Mouse (Mus musculus) intestine, embryonic 14.5 days (tissue): ENCODE measurements around the gene Ccl1. TPM values are rescaled to one million over a fixed set of nuclear protein-coding genes. Genes with fewer than 3 reads are reported as not detected.

Source experiments
- ATAC-seq: fragments of 200-750 bp; cut with Nextera tagmentation; replicated peaks from 2 replicates; pipeline ENCODE4 v1.8.0; 2017; ENCODE audit warnings: low read depth, moderate number of reproducible peaks, moderate TSS enrichment, moderate library complexity; ENCODE audit not compliant: low FRiP score, low TSS enrichment
- DNase-seq: peaks from one replicate; pipeline ENCODE4 v3.0.0-alpha.2; 2018; ENCODE audit warnings: low spot score
- H3K27ac ChIP-seq: fragments of 300-500 bp; sonication (generic); 2 replicates; pipeline ENCODE4 v1.5.1; 2014; ENCODE audit warnings: low read depth, mild to moderate bottlenecking, control low read depth
- H3K27me3 ChIP-seq: fragments of 300-500 bp; sonication (generic); replicated peaks from 2 replicates; pipeline ENCODE4 v1.6.1; 2014; ENCODE audit warnings: low read length, control low read depth; ENCODE audit not compliant: control insufficient read depth, insufficient read depth
- H3K36me3 ChIP-seq: fragments of 300-500 bp; sonication (generic); 2 replicates; pipeline ENCODE4 v1.6.1; 2014; ENCODE audit warnings: low read length, control low read depth; ENCODE audit not compliant: control insufficient read depth, insufficient read depth
- H3K4me1 ChIP-seq: fragments of 300-500 bp; sonication (generic); replicated peaks from 2 replicates; pipeline ENCODE4 v1.6.1; 2014; ENCODE audit warnings: low read length, control low read depth, mixed read lengths; ENCODE audit not compliant: control insufficient read depth, insufficient read depth
- H3K4me2 ChIP-seq: fragments of 300-500 bp; sonication (generic); 2 replicates; pipeline ENCODE4 v1.6.1; 2014; ENCODE audit warnings: low read length
- H3K4me3 ChIP-seq: fragments of 300-500 bp; sonication (generic); 2 replicates; pipeline ENCODE4 v1.5.1; 2014; ENCODE audit warnings: low read depth, low read length, control low read depth, mixed read lengths
- H3K9ac ChIP-seq: fragments of 300-500 bp; sonication (generic); 2 replicates; pipeline ENCODE4 v1.6.1; 2014; ENCODE audit warnings: mild to moderate bottlenecking, low read length
- H3K9me3 ChIP-seq: fragments of 300-500 bp; sonication (generic); 2 replicates; pipeline ENCODE4 v1.6.1; 2016; ENCODE audit warnings: low read length, control low read depth; ENCODE audit not compliant: control insufficient read depth
- WGBS: fragments of 180-500 bp; shearing (Covaris S2); extraction: QIAGEN DNeasy Blood & Tissue Kit; methylation state at CpG from one replicate; pipeline ENCODE4 v1.1.7; 2014; 5-methylcytosine and 5-hydroxymethylcytosine counted together
- polyA plus RNA-seq: library from polyadenylated mRNA; unstranded; fragments of >200 nt; fragmentation: Nextera tagmentation; extraction: Ambion mirVana; gene quantifications from 2 replicates; pipeline ENCODE4 v1.2.1, GENCODE M21; 2014

The Ccl1 gene
- polyA plus RNA-seq, 1 experiment from 2014 or later: not detected

GRCm38 (mm10) chr11:82274149-82274812 lies 31.2 kb downstream of the Ccl1 start:
- no peak for ATAC-seq
- no peak overlapping the region for H3K4me3 ChIP-seq
- 66% methylated on average over 8 of the region's 8 CpGs for WGBS

GRCm38 (mm10) chr11:82259131-82259530 lies 46.4 kb downstream of the Ccl1 start:
- 41% methylated on average over 4 of the region's 4 CpGs for WGBS
- H3K4me2 ChIP-seq: no peak overlapping the region

More at GRCm38 (mm10) chr11:82274149-82274812, 31.2 kb downstream of the Ccl1 start:
- H3K27ac ChIP-seq: no peak overlapping the region
- DNase-seq: no peak
- H3K4me1 ChIP-seq: no peaks in the 10 kb centered on the region
- no peak overlapping the region for H3K9ac ChIP-seq
- H3K9me3 ChIP-seq: no peaks in the 10 kb centered on the region
- H3K27me3 ChIP-seq: no peaks in the 10 kb centered on the region
- H3K4me2 ChIP-seq: no peak overlapping the region
- H3K36me3 ChIP-seq: no peaks in the 10 kb centered on the region

GRCm38 (mm10) chr11:82255601-82256000 lies 49.9 kb downstream of the Ccl1 start:
- no peaks in the 10 kb centered on the region for H3K27me3 ChIP-seq
- no peak overlapping the region for H3K27ac ChIP-seq
- DNase-seq (peak; percentile 60), ATAC-seq (0 out of 2 replicates have a peak, but pooled peaks have one; percentile 36)
- H3K4me1 ChIP-seq: no peaks in the 10 kb centered on the region
- no peaks in the 10 kb centered on the region for H3K36me3 ChIP-seq
- H3K9me3 ChIP-seq: no peaks in the 10 kb centered on the region
- H3K4me3 ChIP-seq: no peak overlapping the region
- H3K9ac ChIP-seq: no peak overlapping the region
- WGBS: 21% methylated on average over 4 of the region's 4 CpGs
- H3K4me2 ChIP-seq: no peak overlapping the region

More at GRCm38 (mm10) chr11:82259131-82259530, 46.4 kb downstream of the Ccl1 start:
- no peaks in the 10 kb centered on the region for H3K36me3 ChIP-seq
- no peak overlapping the region for H3K4me3 ChIP-seq
- no peak overlapping the region for H3K9ac ChIP-seq
- no peak for ATAC-seq
- no peak for DNase-seq
- no peaks in the 10 kb centered on the region for H3K27me3 ChIP-seq
- no peaks in the 10 kb centered on the region for H3K4me1 ChIP-seq
- H3K9me3 ChIP-seq: no peaks in the 10 kb centered on the region
- no peak overlapping the region for H3K27ac ChIP-seq

- Histone ChIP-seq H3K27ac (no peak overlapping the region), H3K4me2 (no peak overlapping the region), H3K4me1 (no peaks in the 10 kb centered on the region), H3K9me3 (no peaks in the 10 kb centered on the region), H3K4me3 (no peak overlapping the region), H3K27me3 (no peaks in the 10 kb centered on the region), H3K36me3 (no peaks in the 10 kb centered on the region), H3K9ac (no peak overlapping the region)
- ATAC-seq (no peak), DNase-seq (no peak)
- WGBS: 16% methylated on average over 4 of the region's 4 CpGs
Measured at GRCm38 (mm10) chr11:82253421-82253820, 52.1 kb downstream of the Ccl1 start.

GRCm38 (mm10) chr11:82251251-82251650 lies 54.2 kb downstream of the Ccl1 start:
- Histone ChIP-seq H3K4me2 (no peak overlapping the region), H3K4me1 (no peaks in the 10 kb centered on the region), H3K4me3 (no peak overlapping the region), H3K9me3 (no peaks in the 10 kb centered on the region), H3K27ac (no peak overlapping the region), H3K27me3 (no peaks in the 10 kb centered on the region), H3K9ac (no peak overlapping the region), H3K36me3 (no peaks in the 10 kb centered on the region)
- DNase-seq: no peak
- ATAC-seq: no peak
- 66% methylated on average over 6 of the region's 6 CpGs for WGBS

- H3K36me3 ChIP-seq: no peaks in the 10 kb centered on the region
- no peaks in the 10 kb centered on the region for H3K27me3 ChIP-seq
- WGBS: 84% methylated on average over 6 of the region's 6 CpGs
- no peak overlapping the region for H3K27ac ChIP-seq
- H3K9ac ChIP-seq: no peak overlapping the region
- no peak overlapping the region for H3K4me3 ChIP-seq
- DNase-seq: no peak
- no peaks in the 10 kb centered on the region for H3K9me3 ChIP-seq
- ATAC-seq: no peak
- no peaks in the 10 kb centered on the region for H3K4me1 ChIP-seq
- no peak overlapping the region for H3K4me2 ChIP-seq
Measured at GRCm38 (mm10) chr11:82249945-82250344, 55.5 kb downstream of the Ccl1 start.

GRCm38 (mm10) chr11:82237439-82237838 lies 68.1 kb downstream of the Ccl1 start:
- ATAC-seq (no peak), DNase-seq (no peak)
- Histone ChIP-seq H3K4me3 (no peak overlapping the region), H3K4me1 (no peaks in the 10 kb centered on the region), H3K9me3 (no peaks in the 10 kb centered on the region), H3K9ac (no peak overlapping the region), H3K4me2 (no peak overlapping the region), H3K27ac (no peak overlapping the region), H3K27me3 (peaks cover 16% of the 10 kb centered on the region; the same call in 1 of the 2 replicates), H3K36me3 (no peaks in the 10 kb centered on the region)
- whole genome bisulfite sequencing: 51% methylated on average over 5 of the region's 5 CpGs

GRCm38 (mm10) chr11:82235551-82236207 lies 69.8 kb downstream of the Ccl1 start:
- no peak overlapping the region for H3K4me3 ChIP-seq
- no peak overlapping the region for H3K4me2 ChIP-seq
- H3K36me3 ChIP-seq: no peaks in the 10 kb centered on the region
- no peaks in the 10 kb centered on the region for H3K4me1 ChIP-seq
- peak; percentile 60 for DNase-seq
- 0 out of 2 replicates have a peak, but pooled peaks have one; percentile 47 for ATAC-seq
- H3K27ac ChIP-seq: no peak overlapping the region
- H3K27me3 ChIP-seq: peaks cover 16% of the 10 kb centered on the region; the same call in 1 of the 2 replicates
- H3K9me3 ChIP-seq: no peaks in the 10 kb centered on the region
- 37% methylated on average over 2 of the region's 2 CpGs for WGBS
- no peak overlapping the region for H3K9ac ChIP-seq
